Mouse (Mus musculus) neural tube, embryonic 11.5 days (tissue): ENCODE results near the gene Snx5. TPM values are rescaled to one million over a fixed set of nuclear protein-coding genes. Genes with fewer than 3 reads are reported as not detected.

ENCODE experiments used
- ATAC-seq: fragments of 200-750 bp; cut with Nextera tagmentation; 2 replicates; pipeline ENCODE4 v1.8.0; 2017; ENCODE audit warnings: moderate number of reproducible peaks, mild to moderate bottlenecking, moderate TSS enrichment, moderate library complexity; ENCODE audit not compliant: insufficient read depth, low FRiP score, low TSS enrichment
- DNase-seq: peaks from one replicate; pipeline ENCODE4 v3.0.0-alpha.2; 2015; ENCODE audit warnings: low spot score
- H3K27ac ChIP-seq: fragments of 300-500 bp; sonication (generic); 2 replicates; pipeline ENCODE4 v1.5.1; 2014; ENCODE audit warnings: low read depth, mild to moderate bottlenecking, low read length
- H3K27me3 ChIP-seq: fragments of 300-500 bp; sonication (generic); 2 replicates; pipeline ENCODE4 v1.6.1; 2014; ENCODE audit warnings: mild to moderate bottlenecking, low read length, mixed read lengths; ENCODE audit not compliant: control insufficient read depth, insufficient read depth
- H3K36me3 ChIP-seq: fragments of 300-500 bp; sonication (generic); 2 replicates; pipeline ENCODE4 v1.6.1; 2014; ENCODE audit warnings: mild to moderate bottlenecking, low read length, moderate library complexity, mixed read lengths; ENCODE audit not compliant: control insufficient read depth, insufficient read depth
- H3K4me1 ChIP-seq: fragments of 300-500 bp; sonication (generic); 2 replicates; pipeline ENCODE4 v1.6.1; 2014; ENCODE audit warnings: low read length, mixed read lengths; ENCODE audit not compliant: control insufficient read depth, insufficient read depth
- H3K4me2 ChIP-seq: fragments of 300-500 bp; sonication (generic); 2 replicates; pipeline ENCODE4 v1.6.1; 2014; ENCODE audit warnings: low read depth, mild to moderate bottlenecking, moderate library complexity
- H3K4me3 ChIP-seq: fragments of 300-500 bp; sonication (generic); 2 replicates; pipeline ENCODE4 v1.5.1; 2014; ENCODE audit warnings: low read depth, low read length
- H3K9ac ChIP-seq: fragments of 300-500 bp; sonication (generic); 2 replicates; pipeline ENCODE4 v1.6.1; 2014; ENCODE audit warnings: mild to moderate bottlenecking, low read length
- H3K9me3 ChIP-seq: fragments of 300-500 bp; sonication (generic); 2 replicates; pipeline ENCODE4 v1.6.1; 2016; ENCODE audit warnings: low read length; ENCODE audit not compliant: control insufficient read depth
- whole genome bisulfite sequencing: fragments of 180-500 bp; shearing (Covaris S2); extraction: QIAGEN DNeasy Blood & Tissue Kit; methylation state at CpG from one replicate; pipeline ENCODE4 v1.1.7; 2014; 5-methylcytosine and 5-hydroxymethylcytosine counted together
- polyA plus RNA-seq: library from polyadenylated mRNA; unstranded; fragments of >200 nt; fragmentation: Nextera tagmentation; extraction: Ambion mirVana; gene quantifications from 2 replicates; pipeline ENCODE4 v1.2.1, GENCODE M21; 2014

The Snx5 gene
- polyA plus RNA-seq, 1 experiment from 2014 or later: 94.0 TPM

GRCm38 (mm10) chr2:144291600-144292305 lies 21.0 kb upstream of the Snx5 start:
- WGBS: 84% methylated on average over 11 of the region's 11 CpGs
- DNase-seq: no peak

DNA sequence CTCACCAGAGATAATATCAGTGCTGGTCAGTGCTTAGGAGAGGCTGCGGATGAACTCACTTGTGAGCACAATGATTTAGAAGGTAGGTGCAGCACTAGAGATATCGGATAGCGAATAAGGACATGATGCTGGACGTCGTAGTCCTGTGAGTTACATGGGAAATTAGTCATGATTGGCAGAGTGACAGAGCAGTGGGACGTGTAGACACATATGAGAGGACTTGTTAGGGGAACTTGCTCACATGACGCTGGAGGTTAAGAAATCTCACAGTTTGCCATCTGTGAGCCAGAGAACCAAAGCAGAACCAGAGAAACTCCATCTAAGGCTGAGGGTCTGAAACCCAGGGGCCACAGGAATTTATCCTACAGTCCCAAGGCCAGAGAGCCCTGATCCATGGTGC lies 19.6 kb upstream of the Snx5 start:
- Histone ChIP-seq H3K4me2 (no peak overlapping the region), H3K4me3 (no peak overlapping the region), H3K9ac (no peak overlapping the region), H3K36me3 (no peaks in the 10 kb centered on the region), H3K4me1 (no peaks in the 10 kb centered on the region), H3K27me3 (no peaks in the 10 kb centered on the region), H3K9me3 (no peaks in the 10 kb centered on the region), H3K27ac (no peak overlapping the region)
- WGBS: 91% methylated on average over 7 of the region's 7 CpGs
- DNase-seq (no peak), ATAC-seq (no peak)

More at GRCm38 (mm10) chr2:144291600-144292305, 21.0 kb upstream of the Snx5 start:
- no peaks in the 10 kb centered on the region for H3K9me3 ChIP-seq
- no peak for ATAC-seq
- no peaks in the 10 kb centered on the region for H3K4me1 ChIP-seq
- H3K4me3 ChIP-seq: no peak overlapping the region
- H3K36me3 ChIP-seq: no peaks in the 10 kb centered on the region
- no peak overlapping the region for H3K4me2 ChIP-seq
- no peak overlapping the region for H3K27ac ChIP-seq
- H3K27me3 ChIP-seq: no peaks in the 10 kb centered on the region
- no peak overlapping the region for H3K9ac ChIP-seq

DNA sequence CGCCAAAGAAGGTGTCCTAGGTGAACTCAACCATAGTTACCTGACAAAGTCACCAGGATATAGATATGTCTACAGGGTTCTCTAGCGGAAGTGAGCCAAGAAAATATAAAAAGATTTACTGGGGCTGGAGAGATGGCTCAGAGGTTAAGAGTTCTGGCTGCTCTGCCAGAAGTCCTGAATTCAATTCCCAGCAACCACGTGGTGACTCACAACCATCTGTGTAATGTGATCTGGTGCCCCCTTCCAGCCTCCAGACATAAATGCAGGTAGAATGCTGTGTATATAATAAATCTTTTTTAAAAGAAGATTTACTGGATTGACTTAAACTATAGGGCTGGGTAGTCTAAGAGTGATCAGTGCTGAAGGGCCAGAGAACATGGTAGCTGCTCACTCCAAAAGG lies 10.7 kb upstream of the Snx5 start:
- Histone ChIP-seq H3K27me3 (no peaks in the 10 kb centered on the region), H3K4me2 (no peak overlapping the region), H3K4me1 (no peaks in the 10 kb centered on the region), H3K36me3 (0 out of 2 replicates have a peak, but pooled peaks cover 3% of the 10 kb centered on the region), H3K27ac (no peak overlapping the region), H3K4me3 (no peak overlapping the region), H3K9ac (no peak overlapping the region), H3K9me3 (no peaks in the 10 kb centered on the region)
- 74% methylated on average over 3 of the region's 3 CpGs for WGBS
- no peak for DNase-seq
- no peak for ATAC-seq

DNA sequence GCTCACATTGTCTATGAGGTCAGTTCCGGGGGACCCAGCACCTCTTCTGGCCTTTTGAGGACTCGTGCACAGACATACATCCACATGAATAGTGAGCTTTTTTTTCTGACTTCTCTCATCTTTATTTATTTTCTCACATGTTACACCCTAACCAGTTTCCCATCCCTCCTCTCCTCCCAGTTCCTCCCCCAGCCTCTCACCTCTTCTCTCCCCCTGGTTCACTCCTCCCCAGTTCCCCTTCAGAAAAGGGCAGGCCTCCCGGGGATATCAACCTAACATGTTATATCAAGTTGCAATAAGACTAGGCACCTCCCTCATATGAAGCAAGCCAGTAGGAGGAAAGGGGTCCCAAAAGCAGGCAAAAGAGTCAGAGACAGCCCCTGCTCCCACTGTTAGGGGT lies 9.9 kb upstream of the Snx5 start:
- Histone ChIP-seq H3K4me1 (no peaks in the 10 kb centered on the region), H3K9ac (no peak overlapping the region), H3K4me3 (no peak overlapping the region), H3K36me3 (0 out of 2 replicates have a peak, but pooled peaks cover 3% of the 10 kb centered on the region), H3K27me3 (no peaks in the 10 kb centered on the region), H3K9me3 (no peaks in the 10 kb centered on the region), H3K4me2 (no peak overlapping the region), H3K27ac (no peak overlapping the region)
- WGBS: 83% methylated on average over 3 of the region's 3 CpGs
- no peak for DNase-seq
- ATAC-seq: no peak

GRCm38 (mm10) chr2:144279742-144280141 lies 9.0 kb upstream of the Snx5 start:
- Histone ChIP-seq H3K9ac (no peak overlapping the region), H3K4me1 (no peaks in the 10 kb centered on the region)

DNA sequence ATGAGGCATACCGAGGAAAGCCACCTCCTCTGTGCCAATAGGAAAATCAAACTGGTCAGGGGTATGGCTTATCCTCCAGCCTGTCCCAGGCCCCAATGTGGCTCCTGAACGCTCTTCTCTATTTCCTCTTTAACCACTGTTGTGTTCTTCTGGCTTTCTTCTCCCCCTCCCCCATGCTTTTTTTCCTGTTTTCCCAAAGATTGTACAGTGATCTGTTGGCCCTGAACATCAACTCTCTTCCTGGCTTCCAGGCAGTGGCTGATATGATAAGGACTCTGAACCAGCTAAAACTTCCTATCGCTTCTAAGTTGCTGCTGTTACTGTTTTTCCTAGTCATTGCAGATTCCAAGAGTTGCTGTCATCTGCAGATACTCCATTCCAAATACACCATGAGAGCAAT lies 6.2 kb upstream of the Snx5 start:
- Histone ChIP-seq H3K4me2 (no peak overlapping the region), H3K36me3 (0 out of 2 replicates have a peak, but pooled peaks cover 3% of the 10 kb centered on the region), H3K9ac (no peak overlapping the region), H3K27me3 (no peaks in the 10 kb centered on the region), H3K27ac (no peak overlapping the region), H3K9me3 (no peaks in the 10 kb centered on the region), H3K4me3 (no peak overlapping the region), H3K4me1 (no peaks in the 10 kb centered on the region)
- no peak for ATAC-seq
- WGBS: 88% methylated on average over 3 of the region's 3 CpGs
- DNase-seq: no peak

More at GRCm38 (mm10) chr2:144279742-144280141, 9.0 kb upstream of the Snx5 start:
- H3K4me3 ChIP-seq: no peak overlapping the region
- H3K27me3 ChIP-seq: no peaks in the 10 kb centered on the region
- 92% methylated on average over 5 of the region's 5 CpGs for WGBS
- 0 out of 2 replicates have a peak, but pooled peaks cover 3% of the 10 kb centered on the region for H3K36me3 ChIP-seq
- no peak for ATAC-seq
- DNase-seq: no peak
- H3K9me3 ChIP-seq: no peaks in the 10 kb centered on the region
- H3K4me2 ChIP-seq: no peak overlapping the region
- H3K27ac ChIP-seq: no peak overlapping the region

DNA sequence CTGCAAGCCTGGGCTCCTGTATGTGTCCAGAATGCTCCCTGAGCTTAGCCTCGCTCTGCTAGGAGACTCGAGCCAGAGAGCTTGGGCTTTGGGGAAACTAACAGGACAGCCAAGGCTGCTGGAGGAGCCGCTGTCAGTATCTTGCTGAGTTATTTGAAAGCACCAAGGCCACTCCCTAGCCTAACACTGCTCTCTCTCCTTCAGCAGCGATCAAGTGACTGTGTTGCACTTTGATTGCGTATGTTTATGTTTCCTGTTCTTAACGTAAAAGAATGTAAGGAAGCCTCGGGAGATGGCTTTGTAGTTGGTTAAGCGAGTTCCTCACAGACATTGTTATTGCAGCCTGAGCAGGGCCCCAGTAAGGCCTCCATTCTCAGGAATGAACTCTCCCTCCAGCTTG lies 4.0 kb upstream of the Snx5 start:
- ATAC-seq (no peak), DNase-seq (no peak)
- H3K4me2 ChIP-seq: no peak overlapping the region
- H3K36me3 ChIP-seq: 0 out of 2 replicates have a peak, but pooled peaks cover under 1% of the 10 kb centered on the region
- H3K27me3 ChIP-seq: no peaks in the 10 kb centered on the region
- WGBS: 66% methylated on average over 8 of the region's 8 CpGs
- H3K4me3 ChIP-seq: no peak overlapping the region
- no peaks in the 10 kb centered on the region for H3K4me1 ChIP-seq
- H3K9ac ChIP-seq: no peak overlapping the region
- H3K27ac ChIP-seq: no peak overlapping the region
- H3K9me3 ChIP-seq: no peaks in the 10 kb centered on the region

DNA sequence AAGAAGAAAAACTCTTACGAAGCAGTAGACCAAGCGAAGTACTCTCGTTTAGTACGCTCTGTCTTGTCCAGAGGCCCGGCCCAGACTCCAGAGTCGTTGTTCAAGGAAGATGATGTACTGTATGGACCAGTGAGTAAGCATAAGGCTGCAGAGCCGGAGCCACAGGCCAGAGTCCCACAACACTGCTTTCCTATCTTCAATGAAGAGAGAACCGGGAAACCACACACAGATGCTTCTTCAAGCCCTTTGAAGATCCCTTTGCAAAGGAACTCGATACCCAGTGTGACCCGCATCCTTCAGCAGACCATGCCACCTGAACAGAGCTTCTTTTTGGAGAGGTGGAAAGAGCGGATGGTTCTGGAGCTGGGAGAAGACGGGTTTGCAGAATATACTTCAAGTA lies 1.4 kb upstream of the Snx5 start:
- Histone ChIP-seq H3K36me3 (no peaks in the 10 kb centered on the region), H3K4me3 (no peak overlapping the region), H3K27ac (no peak overlapping the region), H3K4me1 (peaks cover 11% of the 10 kb centered on the region; the same call in 1 of the 2 replicates), H3K4me2 (no peak overlapping the region), H3K9me3 (no peaks in the 10 kb centered on the region), H3K27me3 (no peaks in the 10 kb centered on the region), H3K9ac (no peak overlapping the region)
- ATAC-seq: no peak
- 93% methylated on average over 12 of the region's 12 CpGs for WGBS
- DNase-seq: no peak
